Mouse (Mus musculus) hindbrain, embryonic 16.5 days (tissue): Measurements from ENCODE around the gene Ndufa9. TPM values are rescaled to one million over a fixed set of nuclear protein-coding genes. Genes with fewer than 3 reads are reported as not detected.
A peak's percentile ranks its signal among the peaks of the same experiment; 100 is the strongest.

Experiments used
- ATAC-seq: fragments of 200-750 bp; cut with Nextera tagmentation; 2 replicates; pipeline ENCODE4 v1.8.0; 2017; ENCODE audit warnings: moderate TSS enrichment, moderate library complexity
- H3K27ac ChIP-seq: fragments of 300-500 bp; sonication (generic); 2 replicates; pipeline ENCODE4 v1.5.1; 2014; ENCODE audit warnings: low read depth, mild to moderate bottlenecking, control low read depth, low read length, moderate library complexity
- H3K27me3 ChIP-seq: fragments of 300-500 bp; sonication (generic); replicated peaks from 2 replicates; pipeline ENCODE4 v1.6.1; 2014; ENCODE audit warnings: low read length; ENCODE audit not compliant: control insufficient read depth, insufficient read depth
- H3K36me3 ChIP-seq: fragments of 300-500 bp; sonication (generic); 2 replicates; pipeline ENCODE4 v1.6.1; 2014; ENCODE audit warnings: mild to moderate bottlenecking, low read length, moderate library complexity, mixed read lengths; ENCODE audit not compliant: control insufficient read depth, insufficient read depth
- H3K4me1 ChIP-seq: fragments of 300-500 bp; sonication (generic); 2 replicates; pipeline ENCODE4 v1.6.1; 2014; ENCODE audit warnings: low read depth, low read length; ENCODE audit not compliant: control insufficient read depth, insufficient read depth
- H3K4me2 ChIP-seq: fragments of 300-500 bp; sonication (generic); 2 replicates; pipeline ENCODE4 v1.6.1; 2014; ENCODE audit warnings: mild to moderate bottlenecking, low read length, control low read depth, moderate library complexity
- H3K4me3 ChIP-seq: fragments of 300-500 bp; sonication (generic); 2 replicates; pipeline ENCODE4 v1.5.1; 2014; ENCODE audit warnings: mild to moderate bottlenecking, low read length, control low read depth, moderate library complexity
- H3K9ac ChIP-seq: fragments of 300-500 bp; sonication (generic); 2 replicates; pipeline ENCODE4 v1.6.1; 2014; ENCODE audit warnings: low read depth, mild to moderate bottlenecking, control low read depth, low read length, moderate library complexity
- H3K9me3 ChIP-seq: fragments of 300-500 bp; sonication (generic); 2 replicates; pipeline ENCODE4 v1.6.1; 2014; ENCODE audit warnings: mild to moderate bottlenecking, low read length, moderate library complexity; ENCODE audit not compliant: control insufficient read depth
- WGBS: fragments of 180-500 bp; shearing (Covaris S2); extraction: QIAGEN DNeasy Blood & Tissue Kit; methylation state at CpG from one replicate; pipeline ENCODE4 v1.1.7; 2014; 5-methylcytosine and 5-hydroxymethylcytosine counted together
- polyA plus RNA-seq: library from polyadenylated mRNA; unstranded; fragments of >200 nt; fragmentation: Nextera tagmentation; extraction: Ambion mirVana; gene quantifications from 2 replicates; pipeline ENCODE4 v1.2.1, GENCODE M21; 2015

The Ndufa9 gene
- polyA plus RNA-seq, result 210 and 225 TPM in 2 replicates

GRCm38 (mm10) chr6:126848712-126849704 is at the start of gene Ndufa9:
Ndufa9 (minus strand) TSS chr6:126849136.
- Histone ChIP-seq H3K4me1 (peaks cover 15% of the 10 kb centered on the region), H3K4me3 (peak within 1 kb of the TSS; percentile 86), H3K9me3 (no peaks in the 10 kb centered on the region), H3K9ac (peak within 1 kb of the TSS; percentile 89), H3K36me3 (peaks cover 4% of the 10 kb centered on the region; the same call in 1 of the 2 replicates), H3K27ac (peak within 1 kb of the TSS; percentile 85), H3K27me3 (no peaks in the 10 kb centered on the region; the same call in 1 of the 2 replicates), H3K4me2 (peak within 1 kb of the TSS; percentile 94)
- WGBS, result 6% methylated on average over 46 of the region's 46 CpGs
- ATAC-seq, result peak; percentile 96

- Histone ChIP-seq H3K4me1 (no peaks in the 10 kb centered on the region), H3K36me3 (no peaks in the 10 kb centered on the region), H3K4me2 (no peak overlapping the region), H3K27ac (no peak overlapping the region), H3K9ac (no peak overlapping the region), H3K4me3 (no peak overlapping the region), H3K27me3 (no peaks in the 10 kb centered on the region), H3K9me3 (no peaks in the 10 kb centered on the region)
- ATAC-seq, result no peak
- WGBS, result 88% methylated on average over 8 of the region's 8 CpGs
Observed at GRCm38 (mm10) chr6:126877118-126877517, 28.2 kb upstream of the Ndufa9 start.

GRCm38 (mm10) chr6:126852881-126853280 is 3.9 kb upstream of the Ndufa9 start, which contains the start of gene Akap3:
Akap3 (plus strand) TSS chr6:126853098.
- H3K9ac ChIP-seq, result no peak within 1 kb of the TSS
- H3K4me3 ChIP-seq, result no peak within 1 kb of the TSS
- ATAC-seq, result no peak
- H3K4me2 ChIP-seq, result no peak within 1 kb of the TSS
- H3K27ac ChIP-seq, result no peak within 1 kb of the TSS
- no peaks in the 10 kb centered on the region for H3K36me3 ChIP-seq
- H3K9me3 ChIP-seq, result no peaks in the 10 kb centered on the region
- peaks cover 9% of the 10 kb centered on the region for H3K4me1 ChIP-seq
- no peaks in the 10 kb centered on the region; the same call in 1 of the 2 replicates for H3K27me3 ChIP-seq

- no peak overlapping the region for H3K27ac ChIP-seq
- H3K4me3 ChIP-seq, result no peak overlapping the region
- 88% methylated on average over 8 of the region's 8 CpGs for WGBS
- no peak for ATAC-seq
- H3K27me3 ChIP-seq, result no peaks in the 10 kb centered on the region
- no peak overlapping the region for H3K9ac ChIP-seq
- H3K36me3 ChIP-seq, result peaks cover 42% of the 10 kb centered on the region
- no peaks in the 10 kb centered on the region for H3K4me1 ChIP-seq
- H3K9me3 ChIP-seq, result no peaks in the 10 kb centered on the region
- no peak overlapping the region for H3K4me2 ChIP-seq
Observed at GRCm38 (mm10) chr6:126836628-126837027, 12.3 kb downstream of the Ndufa9 start.

- Histone ChIP-seq H3K4me3 (no peak overlapping the region), H3K27ac (no peak overlapping the region), H3K4me2 (no peak overlapping the region), H3K9ac (no peak overlapping the region), H3K27me3 (no peaks in the 10 kb centered on the region), H3K4me1 (no peaks in the 10 kb centered on the region), H3K36me3 (peaks cover 67% of the 10 kb centered on the region), H3K9me3 (no peaks in the 10 kb centered on the region)
- no peak for ATAC-seq
- WGBS, result 83% methylated on average over 3 of the region's 3 CpGs
Observed at GRCm38 (mm10) chr6:126823087-126823486, 25.8 kb downstream of the Ndufa9 start.

GRCm38 (mm10) chr6:126816338-126816737 is 32.6 kb downstream of the Ndufa9 start:
- Histone ChIP-seq H3K27ac (no peak overlapping the region), H3K4me2 (no peak overlapping the region), H3K27me3 (no peaks in the 10 kb centered on the region), H3K9ac (no peak overlapping the region), H3K4me3 (no peak overlapping the region), H3K4me1 (no peaks in the 10 kb centered on the region), H3K36me3 (peaks cover 14% of the 10 kb centered on the region), H3K9me3 (no peaks in the 10 kb centered on the region)
- 89% methylated on average over 8 of the region's 8 CpGs for WGBS
- no peak for ATAC-seq

GRCm38 (mm10) chr6:126815206-126815750 is 33.7 kb downstream of the Ndufa9 start:
- no peak for ATAC-seq
- WGBS, result 57% methylated on average over 6 of the region's 6 CpGs
- Histone ChIP-seq H3K9ac (no peak overlapping the region), H3K27me3 (no peaks in the 10 kb centered on the region), H3K4me1 (no peaks in the 10 kb centered on the region), H3K36me3 (peaks cover 6% of the 10 kb centered on the region), H3K27ac (no peak overlapping the region), H3K4me3 (no peak overlapping the region), H3K4me2 (no peak overlapping the region), H3K9me3 (no peaks in the 10 kb centered on the region)

GRCm38 (mm10) chr6:126811481-126811880 is 37.5 kb downstream of the Ndufa9 start:
- Histone ChIP-seq H3K4me1 (no peaks in the 10 kb centered on the region), H3K4me2 (no peak overlapping the region), H3K9me3 (no peaks in the 10 kb centered on the region), H3K36me3 (no peaks in the 10 kb centered on the region), H3K9ac (no peak overlapping the region), H3K4me3 (no peak overlapping the region), H3K27ac (no peak overlapping the region), H3K27me3 (no peaks in the 10 kb centered on the region)
- WGBS, result 91% methylated on average over 4 of the region's 4 CpGs
- ATAC-seq, result no peak

- Histone ChIP-seq H3K4me1 (no peaks in the 10 kb centered on the region), H3K9ac (no peak overlapping the region), H3K9me3 (no peaks in the 10 kb centered on the region), H3K4me2 (no peak overlapping the region), H3K27ac (no peak overlapping the region), H3K27me3 (no peaks in the 10 kb centered on the region), H3K4me3 (no peak overlapping the region), H3K36me3 (no peaks in the 10 kb centered on the region)
- WGBS, result 85% methylated on average over 8 of the region's 8 CpGs
- ATAC-seq, result no peak
Observed at GRCm38 (mm10) chr6:126808561-126808960, 40.4 kb downstream of the Ndufa9 start.
